Mouse (Mus musculus) stomach, embryonic 14.5 days (tissue): ENCODE measurements around the gene Olfr1356. TPM values are rescaled to one million over a fixed set of nuclear protein-coding genes. Genes with fewer than 3 reads are reported as not detected.
"Not testable (repeated sequence)": the region's sequence is repeated elsewhere in the genome, so short reads cannot be mapped to it uniquely, and the experiment has no call there.

Source experiments
- ATAC-seq: fragments of 200-750 bp; cut with Nextera tagmentation; 2 replicates; pipeline ENCODE4 v1.8.0; 2017; ENCODE audit warnings: low read depth, moderate TSS enrichment; ENCODE audit not compliant: insufficient number of reproducible peaks, insufficient read depth, low FRiP score
- H3K27ac ChIP-seq: fragments of 300-500 bp; sonication (generic); 2 replicates; pipeline ENCODE4 v1.5.1; 2014; ENCODE audit warnings: mild to moderate bottlenecking, low read length, moderate library complexity, mixed read lengths
- H3K27me3 ChIP-seq: fragments of 300-500 bp; sonication (generic); 2 replicates; pipeline ENCODE4 v1.6.1; 2014; ENCODE audit warnings: low read length, control low read depth, mixed read lengths; ENCODE audit not compliant: control insufficient read depth, insufficient read depth
- H3K36me3 ChIP-seq: fragments of 300-500 bp; sonication (generic); 2 replicates; pipeline ENCODE4 v1.6.1; 2014; ENCODE audit warnings: mild to moderate bottlenecking, control low read depth, low read length, moderate library complexity, mixed read lengths; ENCODE audit not compliant: control insufficient read depth, insufficient read depth
- H3K4me1 ChIP-seq: fragments of 300-500 bp; sonication (generic); 2 replicates; pipeline ENCODE4 v1.6.1; 2014; ENCODE audit warnings: low read length, control low read depth, mixed read lengths; ENCODE audit not compliant: control insufficient read depth, insufficient read depth
- H3K4me2 ChIP-seq: fragments of 300-500 bp; sonication (generic); replicated peaks from 2 replicates; pipeline ENCODE4 v1.6.1; 2014; ENCODE audit warnings: low read depth, low read length, control low read depth
- H3K4me3 ChIP-seq: fragments of 300-500 bp; sonication (generic); 2 replicates; pipeline ENCODE4 v1.5.1; 2014; ENCODE audit warnings: low read depth, low read length, control low read depth
- H3K9ac ChIP-seq: fragments of 300-500 bp; sonication (generic); replicated peaks from 2 replicates; pipeline ENCODE4 v1.6.1; 2014; ENCODE audit warnings: low read depth, mild to moderate bottlenecking, control low read depth, low read length, moderate library complexity, mixed read lengths
- H3K9me3 ChIP-seq: fragments of 300-500 bp; sonication (generic); 2 replicates; pipeline ENCODE4 v1.6.1; 2016; ENCODE audit warnings: low read depth, low read length, control low read depth; ENCODE audit not compliant: control insufficient read depth
- WGBS: fragments of 180-500 bp; shearing (Covaris S2); extraction: QIAGEN DNeasy Blood & Tissue Kit; methylation state at CpG from one replicate; pipeline ENCODE4 v1.1.7; 2014; 5-methylcytosine and 5-hydroxymethylcytosine counted together
- polyA plus RNA-seq: library from polyadenylated mRNA; unstranded; fragments of >200 nt; fragmentation: Nextera tagmentation; extraction: Ambion mirVana; gene quantifications from 2 replicates; pipeline ENCODE4 v1.2.1, GENCODE M21; 2014

Olfr1356 gene
- polyA plus RNA-seq, result not detected in 2 replicates

DNA sequence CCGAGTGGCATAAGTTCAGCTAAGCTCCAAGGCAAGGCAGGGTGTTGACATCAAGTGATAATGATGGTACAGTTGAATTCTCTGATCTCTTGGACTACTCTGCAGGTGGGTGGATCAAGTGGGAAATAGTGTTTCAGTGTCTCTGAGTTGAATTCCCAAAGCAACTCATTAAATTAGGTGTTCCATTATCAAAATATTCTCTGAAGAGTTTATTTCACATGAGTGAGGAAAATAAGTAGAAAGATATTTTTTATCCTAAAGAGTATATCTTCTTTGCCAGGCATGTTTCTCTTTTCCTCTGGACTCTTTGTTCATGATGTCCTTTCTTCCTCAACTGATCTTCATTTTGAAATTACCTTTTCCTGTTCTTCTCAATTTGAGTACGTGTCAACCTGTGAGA is at the start of gene Olfr1356:
Gene Olfr1356 (minus strand): TSS at position 101 of the 400 bp plus-strand sequence.
- no peak within 1 kb of the TSS for H3K4me3 ChIP-seq
- 81% methylated on average over 2 of the region's 2 CpGs for WGBS

DNA sequence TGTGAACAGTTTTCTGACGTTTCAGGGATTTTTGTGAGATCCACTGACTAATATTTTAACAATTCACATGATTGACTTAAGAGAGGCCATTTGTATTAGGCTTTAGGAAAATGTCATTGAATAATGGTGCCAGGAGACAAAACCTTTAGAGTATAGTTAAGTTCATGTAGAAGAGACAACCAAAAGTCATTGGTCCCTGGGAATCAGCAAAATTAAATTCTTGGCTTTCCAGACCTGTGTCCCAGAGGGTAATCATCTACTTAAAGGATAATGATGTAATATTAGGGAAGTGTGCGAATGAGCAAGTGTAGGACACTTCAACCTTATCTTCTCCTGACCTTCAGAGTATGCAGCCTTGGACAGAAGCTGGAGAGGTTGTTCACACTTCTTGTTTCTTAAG is 23.3 kb upstream of the Olfr1356 start, which contains the start of gene Olfr1355:
Gene Olfr1355 (plus strand): TSS at position 301 of the 400 bp plus-strand sequence.
- WGBS, result 68% methylated on average over 2 of the region's 2 CpGs
- Histone ChIP-seq H3K9me3 (no peaks in the 10 kb centered on the region), H3K4me2 (no peak within 1 kb of the TSS), H3K27ac (no peak within 1 kb of the TSS), H3K9ac (no peak within 1 kb of the TSS), H3K36me3 (no peaks in the 10 kb centered on the region), H3K4me1 (no peaks in the 10 kb centered on the region), H3K4me3 (no peak within 1 kb of the TSS), H3K27me3 (no peaks in the 10 kb centered on the region)
- no peak for ATAC-seq

More for the DNA sequence above, at the start of gene Olfr1356:
- Histone ChIP-seq H3K27ac (no peak within 1 kb of the TSS), H3K9me3 (no peaks in the 10 kb centered on the region), H3K4me1 (no peaks in the 10 kb centered on the region), H3K36me3 (no peaks in the 10 kb centered on the region), H3K4me2 (no peak within 1 kb of the TSS), H3K27me3 (no peaks in the 10 kb centered on the region), H3K9ac (no peak within 1 kb of the TSS)
- ATAC-seq, result no peak

DNA sequence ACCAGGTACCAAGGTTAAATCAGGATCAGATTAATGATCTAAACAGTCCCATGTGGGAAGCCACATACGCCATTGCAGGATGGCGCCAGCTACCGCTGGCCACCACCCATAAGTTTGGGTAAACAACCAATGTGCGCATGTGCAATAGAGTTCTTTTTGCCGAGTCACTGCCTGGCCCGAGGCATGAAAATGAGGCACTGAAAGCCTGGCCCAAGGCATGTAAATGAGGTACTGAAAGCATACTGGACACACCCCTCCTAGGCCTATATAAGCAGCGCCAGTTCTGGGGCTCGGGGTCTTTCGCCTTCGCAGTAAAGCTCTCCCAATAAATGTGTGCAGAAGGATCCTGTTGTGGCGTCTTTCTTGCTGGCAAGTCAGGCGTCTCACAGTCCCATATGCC is 11.5 kb downstream of the Olfr1356 start:
- not testable (repeated sequence) for H3K9ac ChIP-seq, H3K4me1 ChIP-seq, H3K27ac ChIP-seq, H3K4me3 ChIP-seq, H3K27me3 ChIP-seq, H3K36me3 ChIP-seq, ATAC-seq, H3K9me3 ChIP-seq, H3K4me2 ChIP-seq
- WGBS, result 94% methylated on average over 12 of the region's 12 CpGs

DNA sequence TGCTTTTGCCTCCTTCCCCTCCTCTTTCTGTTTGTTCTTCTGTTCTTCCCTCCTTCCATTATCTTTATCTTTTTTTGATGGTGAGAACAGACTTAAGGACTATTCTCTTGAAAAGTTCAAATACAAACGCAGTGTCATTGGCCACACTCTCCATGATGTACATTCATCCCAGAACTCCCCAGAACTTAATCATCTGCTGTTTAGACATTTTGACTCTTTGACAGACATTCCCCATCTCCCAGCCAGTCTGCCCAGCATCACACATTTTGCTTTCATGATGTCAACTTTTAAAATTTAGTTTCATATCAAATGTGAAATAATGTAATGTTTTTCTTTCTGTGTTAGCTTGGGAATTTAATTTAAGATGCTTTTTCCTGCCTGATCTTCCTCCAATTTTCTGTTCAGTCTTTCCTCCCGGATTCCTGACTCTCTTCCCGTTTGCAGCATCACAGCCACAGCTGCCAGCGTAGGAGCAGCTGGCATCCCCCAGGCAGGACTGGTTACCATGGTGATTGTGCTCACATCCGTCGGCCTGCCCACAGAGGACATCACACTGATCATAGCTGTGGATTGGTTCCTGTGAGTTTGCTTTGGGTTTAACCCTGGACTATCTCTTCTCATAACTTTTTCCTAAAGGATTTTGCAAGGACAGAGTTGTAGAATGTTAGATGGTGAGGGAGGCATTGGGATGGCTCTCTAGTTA is 39.5 kb downstream of the Olfr1356 start:
- 56% methylated on average over 6 of the region's 6 CpGs for WGBS
- H3K4me3 ChIP-seq, result no peak overlapping the region

DNA sequence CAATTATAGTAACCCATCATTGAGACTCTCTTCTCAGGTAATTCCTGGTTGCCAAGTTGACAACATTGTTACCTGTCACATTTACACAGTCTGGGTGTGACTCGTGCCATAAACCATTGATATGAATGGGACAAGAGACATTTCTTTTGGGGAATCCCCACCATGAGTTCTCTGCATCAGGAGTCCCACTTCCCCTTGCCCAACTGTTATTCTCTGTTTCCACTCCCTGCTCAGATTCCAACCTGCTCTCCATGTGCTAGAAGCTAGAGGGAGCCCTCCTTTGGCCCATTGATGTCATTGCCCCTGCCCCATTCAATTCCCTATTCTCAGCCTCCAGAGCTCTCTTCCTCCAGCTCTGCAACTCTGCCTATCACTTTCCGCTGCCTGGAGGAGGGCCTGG is 50.5 kb downstream of the Olfr1356 start:
- no peaks in the 10 kb centered on the region for H3K9me3 ChIP-seq
- no peak overlapping the region for H3K4me3 ChIP-seq
- no peak for ATAC-seq
- H3K4me2 ChIP-seq, result no peak overlapping the region
- H3K4me1 ChIP-seq, result no peaks in the 10 kb centered on the region
- H3K36me3 ChIP-seq, result no peaks in the 10 kb centered on the region
- no peak overlapping the region for H3K27ac ChIP-seq
- H3K27me3 ChIP-seq, result no peaks in the 10 kb centered on the region
- no peak overlapping the region for H3K9ac ChIP-seq
- 78% methylated on average over 2 of the region's 2 CpGs for WGBS

More for the DNA sequence above, 39.5 kb downstream of the Olfr1356 start:
- Histone ChIP-seq H3K9ac (no peak overlapping the region), H3K9me3 (no peaks in the 10 kb centered on the region), H3K36me3 (no peaks in the 10 kb centered on the region), H3K4me1 (no peaks in the 10 kb centered on the region), H3K4me2 (no peak overlapping the region), H3K27ac (no peak overlapping the region), H3K27me3 (no peaks in the 10 kb centered on the region)
- ATAC-seq, result no peak

Other genes with a start within 250 kb of the Olfr1356 start
- not detected in 2 replicates for gene Olfr1357, start 234.1 kb downstream of the Olfr1356 start, polyA plus RNA-seq
- 0.45 and 0.61 TPM in 2 replicates for gene Casp14, start 133.9 kb downstream of the Olfr1356 start, polyA plus RNA-seq
- not detected in 2 replicates for gene Ccdc105, start 99.1 kb downstream of the Olfr1356 start, polyA plus RNA-seq
- gene Slc1a6, start 71.7 kb downstream of the Olfr1356 start, polyA plus RNA-seq, result 0.78 and 1.1 TPM in 2 replicates
- not detected in 2 replicates for gene Olfr1355, start 23.4 kb upstream of the Olfr1356 start, polyA plus RNA-seq
- not detected in 2 replicates for gene Olfr1354, start 61.0 kb upstream of the Olfr1356 start, polyA plus RNA-seq
- not detected in 2 replicates for gene Olfr8, start 98.5 kb upstream of the Olfr1356 start, polyA plus RNA-seq
- not detected in 2 replicates for gene Olfr1353, start 111.1 kb upstream of the Olfr1356 start, polyA plus RNA-seq
- gene Olfr1352, start 128.9 kb upstream of the Olfr1356 start, polyA plus RNA-seq, result not detected in 2 replicates
- gene Olfr1351, start 160.3 kb upstream of the Olfr1356 start, polyA plus RNA-seq, result not detected in 2 replicates
- gene Olfr57, start 176.6 kb upstream of the Olfr1356 start, polyA plus RNA-seq, result not detected in 2 replicates
- 31.3 and 31.6 TPM in 2 replicates for gene 2610008E11Rik, start 245.4 kb upstream of the Olfr1356 start, polyA plus RNA-seq